Mouse (Mus musculus): Measurements from ENCODE around the gene Rasa4. TPM values are rescaled to one million over a fixed set of nuclear protein-coding genes. Genes with fewer than 3 reads are reported as not detected.

Rasa4 gene
- polyA plus RNA-seq, 1 experiment from 2014 or later = 16.4 TPM

DNA sequence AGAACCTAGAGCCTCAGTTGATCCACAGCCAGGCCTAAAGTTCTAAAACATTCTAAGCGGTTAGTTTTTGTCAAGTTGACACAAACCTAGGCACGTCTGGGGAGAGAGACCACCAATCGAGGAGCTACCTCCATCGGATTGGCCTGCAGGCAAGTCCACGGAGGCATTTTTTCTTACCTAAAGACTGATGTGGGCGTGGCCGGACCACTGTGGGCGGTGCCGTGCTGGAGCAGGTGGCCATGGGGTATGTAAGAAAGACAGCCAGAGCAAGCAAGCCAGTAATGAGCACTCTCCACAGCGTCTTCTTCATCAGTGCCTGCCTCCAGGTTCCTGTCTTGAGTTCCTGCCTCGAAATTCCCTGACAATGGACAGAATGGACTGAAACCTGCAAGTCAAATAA is 10.2 kb upstream of the Rasa4 start:
- no peaks in the 10 kb centered on the region for H3K9me3 ChIP-seq
- H3K9ac ChIP-seq (replicated peaks) = no peak overlapping the region
- no peak overlapping the region for H3K4me3 ChIP-seq (replicated peaks)
- no peaks in the 10 kb centered on the region for H3K27me3 ChIP-seq
- no peak overlapping the region for H3K27ac ChIP-seq
- H3K4me2 ChIP-seq (replicated peaks) = no peak overlapping the region
- 70% methylated on average over 11 of the region's 11 CpGs for WGBS
- H3K36me3 ChIP-seq = no peaks in the 10 kb centered on the region
- no peaks in the 10 kb centered on the region for H3K4me1 ChIP-seq (replicated peaks)
- ATAC-seq = no peak

DNA sequence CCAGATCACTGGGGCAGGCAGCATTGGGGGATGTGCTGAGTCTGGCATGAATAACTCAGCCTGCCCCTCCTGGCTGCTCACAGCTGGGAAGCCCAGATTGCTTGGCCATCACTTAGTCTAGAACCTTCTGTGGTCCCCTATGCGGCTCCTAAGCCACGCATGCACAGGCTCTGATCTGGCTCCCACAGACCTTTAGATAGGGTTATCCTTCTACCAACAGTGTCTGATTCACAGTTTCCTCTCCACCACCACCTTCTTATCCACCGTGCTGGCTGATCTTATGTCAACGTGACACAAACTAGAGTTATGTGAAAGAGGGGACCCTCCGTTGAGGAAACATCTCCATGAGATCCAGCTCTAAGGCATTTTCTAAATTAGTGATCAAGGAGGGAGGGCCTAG is 8.6 kb upstream of the Rasa4 start:
- Histone ChIP-seq H3K9me3 (no peaks in the 10 kb centered on the region), H3K4me2 (replicated peaks) (no peak overlapping the region), H3K36me3 (no peaks in the 10 kb centered on the region), H3K27me3 (no peaks in the 10 kb centered on the region), H3K4me1 (replicated peaks) (no peaks in the 10 kb centered on the region), H3K4me3 (replicated peaks) (no peak overlapping the region), H3K9ac (replicated peaks) (no peak overlapping the region), H3K27ac (no peak overlapping the region)
- ATAC-seq = no peak
- WGBS = 98% methylated on average over 5 of the region's 5 CpGs

DNA sequence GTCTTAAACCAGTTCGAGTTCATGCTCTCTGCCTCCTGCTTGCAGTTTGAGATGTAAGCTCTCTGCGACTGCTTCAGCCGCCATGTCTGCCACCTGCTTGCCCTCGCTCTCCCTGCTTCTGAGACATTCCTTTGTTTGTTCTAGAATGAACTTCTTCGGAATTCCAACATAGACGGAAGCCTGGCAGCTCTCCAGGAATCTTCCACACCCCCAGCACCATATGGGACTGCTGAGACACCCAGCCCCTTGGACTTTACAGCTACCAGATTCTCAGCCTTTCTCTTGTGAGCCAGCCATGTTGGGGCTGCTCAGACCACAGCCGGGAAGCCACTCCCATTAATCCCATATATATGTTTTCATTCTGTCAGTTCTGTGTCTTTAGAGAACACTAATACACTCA is 7.4 kb upstream of the Rasa4 start:
- Histone ChIP-seq H3K9ac (replicated peaks) (no peak overlapping the region), H3K36me3 (no peaks in the 10 kb centered on the region), H3K4me1 (replicated peaks) (no peaks in the 10 kb centered on the region), H3K27ac (no peak overlapping the region), H3K27me3 (no peaks in the 10 kb centered on the region), H3K4me2 (replicated peaks) (no peak overlapping the region), H3K9me3 (no peaks in the 10 kb centered on the region), H3K4me3 (replicated peaks) (no peak overlapping the region)
- ATAC-seq = no peak
- 50% methylated on average over 7 of the region's 7 CpGs for WGBS

DNA sequence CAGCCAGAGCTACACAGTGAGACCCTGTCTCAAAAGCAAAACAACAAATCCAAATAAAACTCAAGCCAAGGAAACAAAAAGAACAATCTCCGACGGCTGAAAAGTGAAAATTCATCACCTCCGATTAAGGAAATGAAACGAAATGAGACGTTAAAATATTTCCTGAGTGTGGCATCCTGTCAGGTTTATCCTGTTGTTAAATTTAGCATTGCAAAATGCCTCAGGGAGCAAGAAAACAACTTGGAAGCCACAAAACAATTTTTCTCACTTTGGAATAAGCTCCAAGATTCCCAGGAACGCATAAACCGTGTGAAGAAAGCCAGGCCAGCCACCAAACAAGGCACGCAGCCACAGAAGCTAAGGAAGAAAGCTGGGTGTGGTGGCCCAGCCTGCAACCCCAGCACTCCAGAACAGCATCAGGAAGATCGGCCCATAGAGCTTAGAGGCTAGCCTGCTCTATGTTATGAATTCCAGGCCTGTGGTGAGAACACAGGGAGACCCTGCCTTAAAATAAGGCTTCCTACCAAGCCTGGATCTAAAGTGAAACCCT is 6.6 kb upstream of the Rasa4 start:
- Histone ChIP-seq H3K9me3 (no peaks in the 10 kb centered on the region), H3K27ac (no peak overlapping the region)
- ATAC-seq = no peak

DNA sequence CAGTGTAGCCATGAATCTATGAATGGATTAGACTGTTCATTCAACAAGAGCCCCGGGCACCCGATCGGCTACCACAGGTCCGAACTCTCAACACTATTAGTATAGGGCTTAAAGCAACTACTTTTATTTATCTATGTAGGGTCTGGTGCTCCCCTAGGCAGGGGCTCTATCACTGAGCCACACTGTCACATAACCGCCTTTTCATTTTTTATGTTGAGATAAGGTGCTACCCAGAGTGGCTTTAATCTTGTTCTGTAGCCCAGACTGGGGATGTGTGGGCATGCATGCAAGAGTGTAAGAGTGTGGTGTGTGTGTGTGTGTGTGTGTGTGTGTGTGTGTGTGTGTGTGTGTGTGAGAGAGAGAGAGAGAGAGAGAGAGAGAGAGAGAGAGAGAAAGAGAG is 5.6 kb upstream of the Rasa4 start:
- ATAC-seq = no peak
- peaks cover under 1% of the 10 kb centered on the region; the same call in 1 of the 2 replicates for H3K4me1 ChIP-seq (replicated peaks)
- H3K4me3 ChIP-seq (replicated peaks) = no peak overlapping the region
- H3K9me3 ChIP-seq = no peaks in the 10 kb centered on the region
- no peak overlapping the region for H3K27ac ChIP-seq
- H3K27me3 ChIP-seq = no peaks in the 10 kb centered on the region
- WGBS = 98% methylated on average over 5 of the region's 5 CpGs
- no peaks in the 10 kb centered on the region for H3K36me3 ChIP-seq
- no peak overlapping the region for H3K4me2 ChIP-seq (replicated peaks)
- no peak overlapping the region for H3K9ac ChIP-seq (replicated peaks)

More for the DNA sequence above, 6.6 kb upstream of the Rasa4 start:
- Histone ChIP-seq H3K27me3 (no peaks in the 10 kb centered on the region), H3K4me3 (replicated peaks) (no peak overlapping the region), H3K36me3 (no peaks in the 10 kb centered on the region), H3K4me1 (replicated peaks) (no peaks in the 10 kb centered on the region), H3K9ac (replicated peaks) (no peak overlapping the region), H3K4me2 (replicated peaks) (no peak overlapping the region)
- WGBS = 90% methylated on average over 9 of the region's 9 CpGs

DNA sequence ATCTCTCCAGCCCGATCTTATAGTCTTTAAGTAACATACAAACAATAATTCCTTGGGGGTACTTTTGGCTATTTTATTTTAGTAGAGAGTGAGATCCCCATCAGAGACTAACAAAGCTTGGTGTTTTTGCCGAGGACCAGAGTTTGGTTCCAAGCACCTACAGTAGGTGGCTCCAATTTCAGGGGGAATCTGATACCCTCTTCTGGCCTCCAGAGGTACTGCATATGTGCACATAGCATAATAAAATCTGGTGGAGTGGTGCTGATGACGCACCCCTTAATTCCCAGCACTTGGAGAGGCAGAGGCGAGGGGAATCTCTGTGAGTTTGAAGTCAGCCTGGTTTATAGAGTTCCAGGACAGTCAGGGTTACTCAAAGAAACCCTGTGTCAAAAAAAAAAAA is 1.4 kb upstream of the Rasa4 start:
- no peak overlapping the region for H3K27ac ChIP-seq
- ATAC-seq = no peak
- no peak overlapping the region for H3K4me3 ChIP-seq (replicated peaks)
- peaks cover 24% of the 10 kb centered on the region for H3K4me1 ChIP-seq (replicated peaks)
- WGBS = 81% methylated on average over 4 of the region's 4 CpGs
- H3K9ac ChIP-seq (replicated peaks) = no peak overlapping the region
- no peak overlapping the region for H3K4me2 ChIP-seq (replicated peaks)
- peaks cover 5% of the 10 kb centered on the region for H3K27me3 ChIP-seq
- H3K36me3 ChIP-seq = no peaks in the 10 kb centered on the region
- H3K9me3 ChIP-seq = no peaks in the 10 kb centered on the region

DNA sequence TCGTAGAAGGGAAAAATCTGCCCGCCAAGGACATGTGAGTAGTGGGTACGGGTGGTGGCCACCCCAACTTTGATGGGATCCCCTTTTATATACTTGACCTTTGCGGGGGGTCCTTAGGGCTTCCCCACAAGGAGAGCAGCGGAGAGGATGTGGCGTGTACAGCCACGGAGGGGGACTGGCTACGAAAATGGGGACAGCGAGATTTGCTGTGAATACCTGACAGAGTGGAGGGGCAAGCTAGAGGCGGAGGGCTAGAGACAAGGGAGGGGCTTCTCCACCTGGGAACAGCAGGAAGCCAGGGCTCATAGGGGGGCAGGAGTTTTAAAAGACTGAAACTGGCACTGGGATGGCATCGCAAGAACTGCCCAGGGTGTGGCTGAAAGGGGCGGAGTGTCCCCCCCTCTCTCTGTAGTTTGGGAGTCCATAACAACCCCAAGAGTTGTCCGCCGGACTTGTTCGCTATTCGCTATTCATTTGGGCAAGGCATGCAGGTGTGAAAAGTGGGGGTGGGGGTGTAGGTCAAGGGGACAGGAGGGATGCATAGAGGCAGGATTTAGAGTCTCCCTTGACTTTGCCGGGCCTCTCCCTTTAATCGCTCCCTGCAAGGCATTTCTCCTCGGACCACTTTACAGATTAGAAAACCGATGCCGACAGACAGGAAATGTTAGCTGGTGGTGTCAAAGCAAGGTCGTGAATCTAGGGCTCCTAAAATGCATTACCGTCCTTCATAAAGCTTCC is 597 bp downstream of the Rasa4 start:
- Histone ChIP-seq H3K27me3 (peaks cover 8% of the 10 kb centered on the region), H3K9me3 (no peaks in the 10 kb centered on the region), H3K9ac (replicated peaks) (peak overlapping the region; percentile 65), H3K4me1 (replicated peaks) (peaks cover 29% of the 10 kb centered on the region), H3K4me2 (replicated peaks) (peak overlapping the region; percentile 87), H3K27ac (no peak overlapping the region), H3K4me3 (replicated peaks) (peak overlapping the region; percentile 58), H3K36me3 (no peaks in the 10 kb centered on the region)
- WGBS = 1% methylated on average over 23 of the region's 23 CpGs
- no peak for ATAC-seq

DNA sequence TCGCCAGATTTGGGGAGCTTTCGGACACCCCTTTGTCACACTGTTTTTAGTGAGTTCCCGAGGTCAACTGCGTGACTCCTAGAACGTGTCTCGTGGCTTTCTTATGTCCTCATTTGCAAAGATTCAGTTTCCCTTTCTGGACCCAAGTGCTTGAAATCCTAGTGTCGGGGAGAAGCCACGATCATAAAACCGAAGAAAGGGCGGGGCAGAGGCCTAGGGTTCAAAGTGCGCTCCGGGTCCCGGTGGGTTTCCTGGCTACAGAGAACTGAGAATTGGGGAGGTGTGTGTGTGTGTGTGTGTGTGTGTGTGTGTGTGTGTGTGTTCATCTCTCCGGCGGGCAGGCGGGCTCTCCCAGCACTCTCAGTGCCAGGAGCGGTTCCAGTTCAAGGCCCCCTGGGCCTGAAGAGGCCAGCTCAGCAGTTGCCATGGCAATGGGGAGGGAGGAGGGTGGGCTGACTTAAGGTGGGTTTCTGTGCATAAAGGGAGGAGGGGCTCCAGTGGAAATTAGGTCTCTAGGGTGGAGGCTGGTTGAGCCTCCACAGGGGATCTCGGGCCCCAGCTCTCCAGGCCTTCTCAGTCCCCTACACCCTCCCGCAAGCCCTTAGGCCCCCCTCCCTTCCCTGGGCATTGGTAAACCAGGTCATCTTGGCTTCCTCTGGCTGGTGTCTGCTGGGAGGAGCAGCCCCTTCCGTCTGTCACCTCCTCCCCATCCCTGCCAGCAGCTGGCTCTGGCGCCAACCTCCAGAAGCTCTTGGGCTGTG is 1.4 kb downstream of the Rasa4 start:
- Histone ChIP-seq H3K27me3 (peaks cover 9% of the 10 kb centered on the region), H3K27ac (peak overlapping the region; percentile 70), H3K4me2 (replicated peaks) (peak overlapping the region; percentile 87), H3K4me3 (replicated peaks) (peak overlapping the region; percentile 58), H3K9me3 (no peaks in the 10 kb centered on the region), H3K4me1 (replicated peaks) (peaks cover 29% of the 10 kb centered on the region), H3K36me3 (no peaks in the 10 kb centered on the region), H3K9ac (replicated peaks) (peak overlapping the region; percentile 49; the same call in 1 of the 2 replicates)
- WGBS = 4% methylated on average over 17 of the region's 21 CpGs
- peak; percentile 57 for ATAC-seq

DNA sequence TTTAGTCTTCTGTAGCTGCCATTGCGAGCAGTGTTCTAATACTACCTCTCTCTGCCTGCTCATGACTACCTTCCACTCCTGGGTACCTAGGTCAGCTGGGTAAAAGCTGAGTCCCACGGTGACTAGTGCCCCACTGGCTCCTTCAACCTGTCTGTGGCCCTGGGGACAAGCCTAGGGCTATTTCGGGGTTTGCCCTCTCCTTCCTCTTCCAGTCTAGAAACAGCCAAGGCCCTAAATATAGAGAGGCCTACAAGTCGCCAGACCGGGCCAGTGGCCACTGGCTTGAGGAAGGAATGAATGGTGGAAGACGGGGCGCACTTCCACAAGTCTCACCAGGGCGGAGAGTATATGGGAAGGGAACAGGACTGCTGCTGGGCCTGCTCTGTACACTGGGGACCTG is 2.6 kb downstream of the Rasa4 start:
- ATAC-seq = no peak
- Histone ChIP-seq H3K4me2 (replicated peaks) (no peak overlapping the region), H3K4me1 (replicated peaks) (peaks cover 29% of the 10 kb centered on the region), H3K9me3 (no peaks in the 10 kb centered on the region), H3K4me3 (replicated peaks) (no peak overlapping the region), H3K9ac (replicated peaks) (no peak overlapping the region), H3K27me3 (peaks cover 9% of the 10 kb centered on the region), H3K36me3 (peaks cover under 1% of the 10 kb centered on the region; the same call in 1 of the 2 replicates), H3K27ac (no peak overlapping the region)
- WGBS = 92% methylated on average over 8 of the region's 8 CpGs

DNA sequence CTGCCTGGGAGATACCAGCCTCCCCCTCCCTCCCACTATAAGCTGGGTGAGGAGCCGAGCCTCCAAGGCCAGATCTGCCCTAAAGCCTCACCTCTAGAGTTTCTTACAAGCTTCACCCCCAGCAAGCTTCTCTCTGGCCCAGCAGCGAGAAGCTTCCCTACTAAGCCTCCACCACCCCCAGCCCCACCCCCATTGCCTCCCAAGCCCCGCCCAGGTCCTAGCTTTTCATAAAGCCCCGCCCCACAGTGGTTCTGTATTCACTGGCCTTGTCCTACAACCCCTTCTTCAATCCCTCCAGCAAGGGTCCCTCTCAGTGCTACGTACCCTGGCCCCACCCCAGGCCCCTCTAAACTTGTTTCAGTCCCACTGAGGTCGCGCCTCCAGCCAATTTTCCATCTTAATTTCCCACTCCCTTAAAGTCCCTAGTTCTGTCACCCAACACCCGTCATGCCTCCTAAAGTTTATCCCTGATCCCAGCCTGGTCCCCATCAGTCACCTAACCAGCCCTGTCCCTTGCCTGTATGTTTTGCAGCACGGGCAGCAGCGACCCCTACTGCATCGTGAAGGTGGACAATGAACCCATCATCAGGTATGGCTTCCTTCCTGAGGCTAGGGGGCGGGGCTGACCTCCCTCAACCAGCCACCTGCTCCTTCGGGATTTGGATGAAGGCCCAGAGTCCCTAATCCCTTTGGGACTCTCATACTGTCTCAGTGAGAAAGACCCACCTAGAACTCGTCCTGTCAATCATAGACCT is 5.3 kb downstream of the Rasa4 start:
- Histone ChIP-seq H3K4me3 (replicated peaks) (no peak overlapping the region), H3K4me2 (replicated peaks) (no peak overlapping the region), H3K36me3 (peaks cover 4% of the 10 kb centered on the region; the same call in 1 of the 2 replicates), H3K27ac (no peak overlapping the region), H3K27me3 (peaks cover 9% of the 10 kb centered on the region), H3K9me3 (no peaks in the 10 kb centered on the region), H3K9ac (replicated peaks) (no peak overlapping the region), H3K4me1 (replicated peaks) (peaks cover 23% of the 10 kb centered on the region)
- no peak for ATAC-seq
- 16% methylated on average over 14 of the region's 14 CpGs for WGBS

DNA sequence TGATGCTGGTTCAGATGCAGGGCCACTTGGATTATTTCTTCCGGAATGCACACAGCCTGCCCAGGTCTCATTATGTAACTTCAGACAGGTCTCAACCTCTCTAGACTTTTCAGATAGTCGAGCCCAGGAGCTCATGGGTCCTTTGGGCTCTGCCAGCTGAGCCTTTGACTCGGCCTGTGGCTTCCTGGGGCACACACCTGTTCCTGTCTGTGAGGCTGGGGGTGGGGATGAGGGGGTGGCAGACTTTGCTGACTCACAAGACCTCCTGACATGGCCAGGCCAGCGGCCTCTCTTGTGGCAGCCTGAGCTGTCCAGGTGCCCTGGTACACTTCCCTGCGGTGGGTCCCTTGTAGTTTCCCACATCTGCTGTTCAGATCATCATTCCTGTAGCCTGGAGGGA is 8.2 kb downstream of the Rasa4 start:
- no peak overlapping the region for H3K9ac ChIP-seq (replicated peaks)
- H3K27ac ChIP-seq = no peak overlapping the region
- WGBS = 73% methylated on average over 5 of the region's 5 CpGs
- no peak overlapping the region for H3K4me3 ChIP-seq (replicated peaks)
- H3K4me2 ChIP-seq (replicated peaks) = no peak overlapping the region
- H3K27me3 ChIP-seq = 0 out of 2 replicates have a peak, but pooled peaks cover 4% of the 10 kb centered on the region
- no peak for ATAC-seq
- no peaks in the 10 kb centered on the region for H3K9me3 ChIP-seq
- H3K4me1 ChIP-seq (replicated peaks) = 0 out of 2 replicates have a peak, but pooled peaks cover 12% of the 10 kb centered on the region
- peaks cover 4% of the 10 kb centered on the region; the same call in 1 of the 2 replicates for H3K36me3 ChIP-seq

Data from midbrain, embryonic 13.5 days (tissue).